Mouse (Mus musculus) forebrain, embryonic 14.5 days (tissue): Measurements from ENCODE around the gene Tmem14a. TPM values are rescaled to one million over a fixed set of nuclear protein-coding genes. Genes with fewer than 3 reads are reported as not detected.
"Not testable (repeated sequence)": the region's sequence is repeated elsewhere in the genome, so short reads cannot be mapped to it uniquely, and the experiment has no call there.

ENCODE experiments used
- ATAC-seq: fragments of 200-750 bp; cut with Nextera tagmentation; 2 replicates; pipeline ENCODE4 v1.8.0; 2017; ENCODE audit warnings: mild to moderate bottlenecking, moderate library complexity
- DNase-seq: peaks from one replicate; pipeline ENCODE4 v3.0.0-alpha.2; 2015; ENCODE audit warnings: low spot score
- H3K27ac ChIP-seq: fragments of 300-500 bp; sonication (generic); 2 replicates; pipeline ENCODE4 v1.5.1; 2014; ENCODE audit warnings: low read depth, mild to moderate bottlenecking, control low read depth, low read length, moderate library complexity
- H3K27me3 ChIP-seq: fragments of 300-500 bp; sonication (generic); replicated peaks from 2 replicates; pipeline ENCODE4 v1.6.1; 2014; ENCODE audit warnings: low read length, control low read depth, mixed read lengths; ENCODE audit not compliant: control insufficient read depth, insufficient read depth
- H3K36me3 ChIP-seq: fragments of 300-500 bp; sonication (generic); 2 replicates; pipeline ENCODE4 v1.6.1; 2014; ENCODE audit warnings: low read length, control low read depth; ENCODE audit not compliant: control insufficient read depth, insufficient read depth
- H3K4me1 ChIP-seq: fragments of 300-500 bp; sonication (generic); 2 replicates; pipeline ENCODE4 v1.6.1; 2014; ENCODE audit warnings: antibody characterized with exemption, low read length, control low read depth; ENCODE audit not compliant: control insufficient read depth, insufficient read depth
- H3K4me2 ChIP-seq: fragments of 300-500 bp; sonication (generic); 2 replicates; pipeline ENCODE4 v1.6.1; 2014; ENCODE audit warnings: mild to moderate bottlenecking, control low read depth, low read length
- H3K4me3 ChIP-seq: fragments of 300-500 bp; sonication (generic); 2 replicates; pipeline ENCODE4 v1.5.1; 2014; ENCODE audit warnings: low read depth, low read length, control low read depth
- H3K9ac ChIP-seq: fragments of 300-500 bp; sonication (generic); 2 replicates; pipeline ENCODE4 v1.6.1; 2014; ENCODE audit warnings: mild to moderate bottlenecking, low read length, control low read depth, moderate library complexity
- H3K9me3 ChIP-seq: fragments of 300-500 bp; sonication (generic); replicated peaks from 2 replicates; pipeline ENCODE4 v1.6.1; 2016; ENCODE audit warnings: low read length, control low read depth, mixed read lengths; ENCODE audit not compliant: control insufficient read depth
- WGBS: fragments of 180-500 bp; shearing (Covaris S2); extraction: QIAGEN DNeasy Blood & Tissue Kit; methylation state at CpG from one replicate; pipeline ENCODE4 v1.1.7; 2014; 5-methylcytosine and 5-hydroxymethylcytosine counted together
- polyA plus RNA-seq: library from polyadenylated mRNA; unstranded; fragments of >200 nt; fragmentation: Nextera tagmentation; extraction: Ambion mirVana; gene quantifications from 2 replicates; pipeline ENCODE4 v1.2.1, GENCODE M21; 2014

Tmem14a gene
- polyA plus RNA-seq, 1 experiment from 2014 or later = 15.9 TPM

DNA sequence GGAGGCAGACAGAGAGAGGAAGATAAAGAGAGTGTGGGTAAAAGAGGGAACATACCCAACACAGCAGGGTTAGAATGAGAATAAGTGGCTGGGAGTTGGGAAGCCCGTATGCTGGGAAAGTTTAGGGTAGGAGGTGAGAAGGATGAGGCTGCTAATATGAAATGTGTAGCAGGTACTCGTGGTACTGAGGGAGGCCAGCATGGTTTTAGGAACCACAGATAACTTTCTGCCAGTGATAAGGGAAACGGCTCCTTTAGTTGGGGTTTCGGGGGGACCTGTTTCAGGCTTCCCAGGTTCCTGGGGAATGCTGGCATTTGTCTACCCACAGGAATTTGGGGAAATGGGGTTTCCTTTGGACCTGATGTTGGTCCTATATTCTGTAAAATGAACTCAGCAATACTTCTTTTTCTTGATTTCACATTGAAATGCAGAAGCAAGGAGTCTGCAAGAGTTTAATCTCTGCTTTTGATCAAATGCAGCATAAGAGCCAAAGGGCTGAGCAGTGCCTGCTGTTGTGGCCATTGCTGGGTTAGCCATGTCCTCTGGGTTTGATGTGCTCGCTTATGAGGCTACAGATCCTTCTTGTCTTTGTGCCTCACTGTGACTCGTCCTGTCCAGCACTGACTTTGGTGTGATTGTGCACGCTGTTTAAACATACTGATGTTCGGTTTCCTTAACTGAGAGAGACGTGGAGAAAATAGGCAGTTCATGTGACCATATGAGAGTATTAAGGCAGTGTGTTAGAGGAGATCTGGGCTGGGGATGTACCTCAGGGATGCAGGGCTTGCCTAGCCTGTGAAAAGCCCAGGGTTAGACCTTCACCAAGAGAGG lies 30.4 kb downstream of the Tmem14a start:
- no peak for DNase-seq
- no peak overlapping the region for H3K4me3 ChIP-seq
- no peak overlapping the region for H3K9ac ChIP-seq
- H3K27me3 ChIP-seq = no peaks in the 10 kb centered on the region
- H3K27ac ChIP-seq = no peak overlapping the region
- H3K4me1 ChIP-seq = no peaks in the 10 kb centered on the region
- H3K9me3 ChIP-seq = no peaks in the 10 kb centered on the region
- WGBS = 88% methylated on average over 9 of the region's 9 CpGs
- no peak overlapping the region for H3K4me2 ChIP-seq
- ATAC-seq = no peak
- no peaks in the 10 kb centered on the region for H3K36me3 ChIP-seq

DNA sequence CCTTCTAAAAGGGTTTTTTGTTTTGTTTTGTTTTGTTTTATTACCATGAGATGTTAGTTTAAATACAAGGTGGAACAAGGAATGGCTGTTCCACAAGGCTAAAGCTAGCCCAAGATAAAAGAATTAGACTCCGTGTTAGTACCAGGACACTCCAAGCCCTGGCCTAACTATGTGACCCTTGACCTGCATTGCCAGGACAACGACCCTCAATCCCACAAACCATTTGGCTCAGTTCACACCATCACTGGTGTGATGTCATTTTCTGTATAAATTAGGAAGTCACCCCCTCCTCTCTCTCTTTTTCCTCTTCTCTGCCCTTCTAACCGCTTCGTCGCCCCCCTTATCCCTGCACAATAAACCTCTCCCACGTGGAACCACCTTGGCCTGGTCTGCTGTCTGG lies 33.3 kb downstream of the Tmem14a start:
- no peak overlapping the region for H3K4me3 ChIP-seq
- no peak overlapping the region for H3K27ac ChIP-seq
- 76% methylated on average over 6 of the region's 6 CpGs for WGBS
- no peaks in the 10 kb centered on the region for H3K9me3 ChIP-seq
- H3K4me2 ChIP-seq = no peak overlapping the region
- H3K9ac ChIP-seq = no peak overlapping the region
- no peaks in the 10 kb centered on the region for H3K36me3 ChIP-seq
- H3K27me3 ChIP-seq = no peaks in the 10 kb centered on the region
- no peaks in the 10 kb centered on the region for H3K4me1 ChIP-seq
- ATAC-seq (no peak), DNase-seq (no peak)

DNA sequence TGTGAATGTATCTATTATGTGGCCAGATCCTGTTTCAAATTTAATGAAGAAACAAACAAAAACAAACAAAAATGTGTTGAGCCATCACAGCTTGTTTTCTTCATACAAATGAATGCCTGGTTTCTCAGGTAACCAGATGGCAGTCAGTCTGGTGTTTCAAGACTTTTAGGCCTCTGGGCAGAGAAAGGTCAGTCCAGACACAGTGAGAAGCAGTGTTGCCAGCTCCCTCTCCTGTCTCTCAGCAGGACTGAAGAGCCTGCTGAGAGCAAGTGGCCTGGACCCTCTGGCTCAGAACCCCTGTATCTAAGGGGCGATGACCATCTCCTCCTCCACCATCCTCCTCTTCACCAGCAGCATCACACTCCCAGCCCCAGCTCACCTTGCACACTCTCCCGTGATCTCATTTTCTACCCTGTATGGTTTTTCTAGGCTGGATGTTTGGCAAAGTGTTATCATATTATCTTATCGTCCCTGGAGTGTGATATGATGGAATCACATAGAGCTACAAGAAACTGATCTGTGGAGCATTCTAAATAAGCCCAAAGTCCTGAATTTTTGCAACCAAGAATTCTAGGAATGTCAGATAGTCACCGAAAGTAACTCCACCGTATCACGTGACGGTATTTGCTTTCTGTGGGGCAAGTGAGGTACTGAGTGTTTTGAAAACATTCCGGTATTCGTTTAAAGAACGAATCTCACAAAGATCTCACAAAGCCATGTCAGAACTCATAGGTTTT lies 34.4 kb downstream of the Tmem14a start:
- Histone ChIP-seq H3K4me2 (no peak overlapping the region), H3K36me3 (no peaks in the 10 kb centered on the region), H3K27me3 (no peaks in the 10 kb centered on the region), H3K9ac (no peak overlapping the region), H3K4me3 (no peak overlapping the region), H3K4me1 (no peaks in the 10 kb centered on the region), H3K9me3 (no peaks in the 10 kb centered on the region), H3K27ac (no peak overlapping the region)
- ATAC-seq = no peak
- WGBS = 91% methylated on average over 10 of the region's 10 CpGs
- DNase-seq = no peak

DNA sequence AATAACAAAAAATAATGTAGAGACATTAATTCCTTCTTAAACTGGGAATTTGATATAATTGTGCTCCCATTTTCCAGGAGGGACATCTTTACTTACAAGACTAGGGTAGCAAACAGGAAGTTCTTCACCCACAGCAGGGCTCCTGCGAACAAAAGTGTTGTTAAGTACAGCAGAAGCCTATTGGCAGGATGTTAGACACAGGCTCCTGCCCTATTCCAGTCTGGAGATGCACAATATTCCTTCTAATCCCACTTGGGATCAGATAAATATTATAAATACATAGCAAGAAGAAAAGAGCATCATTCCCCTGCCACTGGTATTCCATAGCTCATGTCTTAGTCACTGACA lies 34.9 kb downstream of the Tmem14a start:
- H3K27me3 ChIP-seq = no peaks in the 10 kb centered on the region
- ATAC-seq (no peak), DNase-seq (no peak)
- H3K4me2 ChIP-seq = no peak overlapping the region
- no peak overlapping the region for H3K4me3 ChIP-seq
- no peaks in the 10 kb centered on the region for H3K9me3 ChIP-seq
- H3K27ac ChIP-seq = no peak overlapping the region
- no peaks in the 10 kb centered on the region for H3K36me3 ChIP-seq
- WGBS = 90% methylated on average over 1 of the region's 1 CpGs
- H3K9ac ChIP-seq = no peak overlapping the region
- H3K4me1 ChIP-seq = no peaks in the 10 kb centered on the region

DNA sequence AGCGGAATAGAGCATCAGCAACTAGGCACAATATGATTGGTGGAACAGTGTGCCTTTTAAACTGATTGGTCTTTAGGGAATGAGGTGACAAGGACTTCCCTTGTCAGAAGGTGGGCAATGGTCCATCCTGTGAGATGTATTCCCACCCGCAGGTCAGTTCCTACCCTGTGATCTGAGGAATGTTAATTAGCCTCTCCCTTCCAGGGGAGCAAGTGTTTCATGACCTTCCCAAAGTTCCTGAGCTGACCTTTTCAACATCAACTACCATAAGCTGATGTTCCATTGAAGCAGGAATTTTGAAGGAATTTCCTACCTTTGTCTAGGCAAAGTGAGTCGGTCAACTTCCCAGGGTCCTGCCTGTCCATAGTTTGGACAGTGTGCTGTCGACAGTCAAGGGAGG lies 35.5 kb downstream of the Tmem14a start:
- no peak overlapping the region for H3K4me2 ChIP-seq
- H3K27me3 ChIP-seq = no peaks in the 10 kb centered on the region
- H3K4me3 ChIP-seq = no peak overlapping the region
- H3K36me3 ChIP-seq = no peaks in the 10 kb centered on the region
- no peak overlapping the region for H3K9ac ChIP-seq
- DNase-seq (no peak), ATAC-seq (no peak)
- no peaks in the 10 kb centered on the region for H3K4me1 ChIP-seq
- WGBS = 79% methylated on average over 4 of the region's 4 CpGs
- H3K27ac ChIP-seq = no peak overlapping the region
- no peaks in the 10 kb centered on the region for H3K9me3 ChIP-seq

DNA sequence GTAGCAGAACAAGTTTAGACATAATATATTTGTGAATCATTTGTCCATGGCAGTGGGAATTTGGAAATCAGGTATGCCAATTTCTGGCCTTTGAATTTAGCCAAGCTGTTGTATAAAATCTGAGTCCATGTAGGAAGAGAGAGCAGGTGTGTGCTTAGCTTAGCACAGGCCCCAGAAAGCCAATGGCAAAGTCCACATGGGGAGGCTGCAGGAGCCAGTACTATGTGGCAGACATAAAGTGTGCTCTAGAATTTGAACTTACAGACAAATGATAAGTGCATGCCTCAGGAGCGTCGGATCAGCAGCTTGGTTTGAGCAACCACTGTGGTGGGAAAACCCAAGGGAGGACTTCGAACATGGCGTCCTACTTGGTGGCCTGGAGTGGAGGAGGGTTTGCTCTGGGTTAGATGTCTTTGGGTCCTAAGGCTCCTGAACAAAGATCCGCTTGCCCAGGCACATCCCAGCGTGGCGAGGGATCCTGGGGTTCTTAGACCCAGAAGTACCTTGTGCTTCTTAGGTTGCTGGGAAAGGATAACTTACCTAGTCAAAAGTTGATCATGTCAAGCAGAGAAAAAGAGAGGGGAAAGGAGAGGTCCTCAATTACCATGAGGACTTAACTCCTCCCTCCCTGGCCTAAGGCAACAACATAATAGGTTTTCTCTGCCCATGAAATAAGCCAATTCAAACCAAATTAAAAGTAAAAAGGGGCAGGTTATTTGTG lies 37.4 kb downstream of the Tmem14a start:
- WGBS = 91% methylated on average over 7 of the region's 7 CpGs
- no peak for ATAC-seq
- no peak overlapping the region for H3K4me3 ChIP-seq

DNA sequence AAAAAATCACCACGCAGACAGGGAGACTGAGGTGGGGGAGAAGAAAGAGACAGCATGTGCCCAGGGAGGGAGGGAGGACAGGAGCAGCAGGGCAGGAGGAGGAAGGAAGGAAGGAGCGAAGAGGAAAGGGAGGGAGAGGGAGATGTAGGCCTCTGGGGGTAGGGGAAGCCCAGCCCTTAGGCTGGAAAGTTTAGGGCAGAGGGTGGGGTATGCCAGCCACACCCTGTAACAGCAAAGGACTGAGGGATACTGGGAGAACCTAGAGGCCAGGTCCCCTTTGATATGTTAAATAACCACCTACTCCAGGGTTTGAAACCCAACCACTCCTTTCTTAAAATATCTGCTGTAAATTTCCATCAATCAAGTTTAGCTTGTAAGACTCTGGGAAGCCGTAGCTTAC lies 38.0 kb downstream of the Tmem14a start:
- H3K27me3 ChIP-seq = no peaks in the 10 kb centered on the region
- no peak for DNase-seq
- no peak overlapping the region for H3K9ac ChIP-seq
- no peak overlapping the region for H3K4me2 ChIP-seq
- H3K4me1 ChIP-seq = no peaks in the 10 kb centered on the region
- WGBS = 53% methylated on average over 3 of the region's 3 CpGs
- ATAC-seq = no peak
- H3K9me3 ChIP-seq = no peaks in the 10 kb centered on the region
- no peaks in the 10 kb centered on the region for H3K36me3 ChIP-seq
- H3K4me3 ChIP-seq = no peak overlapping the region
- no peak overlapping the region for H3K27ac ChIP-seq

More for the DNA sequence above, 37.4 kb downstream of the Tmem14a start:
- Histone ChIP-seq H3K36me3 (no peaks in the 10 kb centered on the region), H3K27me3 (no peaks in the 10 kb centered on the region), H3K4me1 (no peaks in the 10 kb centered on the region), H3K27ac (no peak overlapping the region), H3K9ac (no peak overlapping the region), H3K9me3 (no peaks in the 10 kb centered on the region), H3K4me2 (no peak overlapping the region)
- DNase-seq = no peak

DNA sequence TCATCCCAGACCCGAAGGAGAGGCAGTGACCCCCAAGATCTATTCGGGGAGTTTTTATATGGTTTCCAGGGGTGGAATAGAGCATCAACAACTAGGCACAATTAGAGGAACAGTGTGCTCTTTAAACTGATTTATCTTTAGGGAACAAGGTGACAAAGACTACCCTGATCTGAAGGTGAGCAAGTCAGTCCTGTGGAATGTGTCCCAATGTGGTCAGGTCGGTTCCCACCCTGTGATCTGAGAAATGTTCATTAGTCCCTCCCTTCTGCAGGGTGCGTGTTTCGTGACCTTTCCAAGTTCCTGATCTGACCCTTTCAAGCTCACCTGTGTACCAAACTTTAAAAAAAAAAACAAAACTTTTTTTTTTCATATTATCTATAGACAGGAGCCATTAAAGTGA lies 38.5 kb downstream of the Tmem14a start:
- no peak for DNase-seq
- no peaks in the 10 kb centered on the region for H3K36me3 ChIP-seq
- no peak for ATAC-seq
- H3K4me2 ChIP-seq = no peak overlapping the region
- H3K9ac ChIP-seq = no peak overlapping the region
- 78% methylated on average over 5 of the region's 5 CpGs for WGBS
- no peaks in the 10 kb centered on the region for H3K27me3 ChIP-seq
- no peak overlapping the region for H3K4me3 ChIP-seq
- H3K4me1 ChIP-seq = no peaks in the 10 kb centered on the region
- no peak overlapping the region for H3K27ac ChIP-seq
- no peaks in the 10 kb centered on the region for H3K9me3 ChIP-seq

DNA sequence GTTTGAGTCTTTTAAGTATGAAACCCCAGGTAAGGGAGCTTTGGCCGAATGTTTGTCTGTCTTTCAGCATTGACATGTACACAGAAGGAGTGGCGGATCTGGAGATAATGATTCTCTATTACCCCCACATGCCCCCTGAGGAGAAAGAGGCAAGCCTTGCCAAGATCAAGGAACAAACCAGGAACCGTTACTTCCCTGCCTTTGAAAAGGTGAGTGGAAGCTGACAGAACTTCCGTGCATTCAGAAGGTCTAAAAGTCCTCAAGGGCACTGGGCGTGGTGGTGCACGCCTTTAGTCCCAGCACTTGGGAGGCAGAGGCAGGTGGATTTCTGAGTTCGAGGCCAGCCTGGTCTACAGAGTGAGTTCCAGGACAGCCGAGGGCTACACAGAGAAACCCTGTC lies 41.6 kb downstream of the Tmem14a start:
- WGBS = 83% methylated on average over 7 of the region's 8 CpGs
- not testable (repeated sequence) for H3K4me2 ChIP-seq, ATAC-seq

More for the DNA sequence above, 41.6 kb downstream of the Tmem14a start:
- H3K36me3 ChIP-seq, H3K4me3 ChIP-seq, H3K27me3 ChIP-seq, H3K9me3 ChIP-seq, H3K4me1 ChIP-seq, H3K9ac ChIP-seq, H3K27ac ChIP-seq, DNase-seq: not testable (repeated sequence)
